ENCODE assay signal across 13 mouse cellular contexts in the genomic region with DNA sequence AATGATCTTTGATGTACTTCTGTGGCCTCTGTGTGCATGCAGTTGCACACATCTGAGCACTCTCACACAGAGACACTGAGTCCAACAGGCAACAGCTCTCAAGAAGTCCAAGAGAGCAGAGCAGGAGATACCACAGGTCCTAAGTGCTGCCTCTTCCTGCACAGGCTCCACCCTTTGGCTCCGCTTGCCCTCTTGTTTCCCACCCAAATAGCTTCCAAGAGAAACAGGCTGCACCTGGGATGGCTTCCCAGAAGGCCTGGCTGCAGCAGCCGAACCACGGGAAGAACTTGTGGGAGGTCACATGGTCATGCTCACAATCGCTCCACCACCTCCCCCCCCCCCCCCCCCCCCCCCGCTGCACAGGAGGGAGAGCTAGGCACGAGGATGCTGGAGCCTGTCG. TPM values are rescaled to one million over a fixed set of nuclear protein-coding genes. Genes with fewer than 3 reads are reported as not detected.
A peak's percentile ranks its signal among the peaks of the same experiment; 100 is the strongest.
DNase-seq lines count a peak whose midpoint lies in the region; ATAC-seq and TF ChIP-seq lines count a peak whose summit lies in the region.
"Had no signal": no experiment of that assay in that cellular context is flagged by ENCODE, and none has a peak within 500 bp of the region (broad histone marks: within the 10 kb centered on the region; RNA-seq: fewer than 3 reads in every experiment).

No protein-coding gene starts in this region.

- no peak overlapping the region for H3K27ac ChIP-seq in ES-Bruce4 (ENCODE audit: insufficient read depth, low read length)
- no peak overlapping the region for H3K27ac ChIP-seq in hindbrain, embryonic 14.5 days
- H3K27ac ChIP-seq in cerebellum, adult 2 months (ENCODE audit: insufficient read depth, low read length) = no peak overlapping the region
- H3K27ac ChIP-seq: embryonic facial prominence, embryonic 10.5 days; hindbrain, embryonic 10.5 days; limb, embryonic 12.5 days had no signal

- H3K4me1 ChIP-seq in ES-Bruce4 (ENCODE audit: control insufficient read depth, insufficient read depth, low read length) = peaks cover 2% of the 10 kb centered on the region
- no peaks in the 10 kb centered on the region for H3K4me1 ChIP-seq in hindbrain, embryonic 14.5 days (replicated peaks; ENCODE audit: control insufficient read depth, insufficient read depth, low read length)
- peaks cover 2% of the 10 kb centered on the region; the same call in 1 of the 2 replicates for H3K4me1 ChIP-seq in cerebellum, adult 2 months (ENCODE audit: control insufficient read depth, insufficient read depth, low read length)
- H3K4me1 ChIP-seq: hindbrain, embryonic 10.5 days had no signal

- no peaks in the 10 kb centered on the region for H3K36me3 ChIP-seq in ES-Bruce4 (ENCODE audit: control insufficient read depth, insufficient read depth, low read length, poor library complexity, severe bottlenecking)
- H3K36me3 ChIP-seq in hindbrain, embryonic 14.5 days (replicated peaks; ENCODE audit: control insufficient read depth, insufficient read depth) = no peaks in the 10 kb centered on the region
- H3K36me3 ChIP-seq: embryonic facial prominence, embryonic 10.5 days; hindbrain, embryonic 10.5 days; limb, embryonic 12.5 days had no signal

- DNase-seq in adrenal gland, adult 2 months = peak; percentile 57
- no peak for DNase-seq in adrenal gland, postnatal 4 days (ENCODE audit: low spot score in 2 of 2)
- peak; percentile 87 to 90 for DNase-seq in heart, adult 9 months (ENCODE audit: low spot score in 2 of 2)
- DNase-seq in kidney, postnatal 25 days = peak; percentile 68 to 89
- no peak for DNase-seq in hindbrain, embryonic 14.5 days (ENCODE audit: low spot score)
- DNase-seq in layer of hippocampus, adult 18-20 months (ENCODE audit: low spot score in 2 of 2) = no peak
- no peak for DNase-seq in cerebellum, adult 2 months
- DNase-seq: thymus, postnatal 14 days had no signal

- ATAC-seq in hindbrain, embryonic 14.5 days (ENCODE audit: low FRiP score) = no peak
- ATAC-seq: forebrain, embryonic 16.5 days had no signal

- no peak for TF ChIP-seq EP300 in ES-Bruce4 (IDR thresholded peaks at IDR 0.05; ENCODE audit: insufficient read depth, low read depth, low read length)

- no peak for TF ChIP-seq CTCF in ES-Bruce4 (IDR thresholded peaks at IDR 0.05; ENCODE audit: low read depth, low read length)
- no peak for TF ChIP-seq CTCF in cerebellum, adult 2 months (IDR thresholded peaks at IDR 0.05; ENCODE audit: borderline replicate concordance, insufficient read depth, low read depth, low read length)

- no peak overlapping the region for H3K9ac ChIP-seq in ES-Bruce4 (ENCODE audit: low read depth, poor library complexity, severe bottlenecking)
- H3K9ac ChIP-seq in hindbrain, embryonic 14.5 days = no peak overlapping the region
- H3K9ac ChIP-seq: limb, embryonic 12.5 days had no signal

- no peaks in the 10 kb centered on the region for H3K9me3 ChIP-seq in ES-Bruce4 (replicated peaks; ENCODE audit: control insufficient read depth, insufficient read depth, low read length, poor library complexity, severe bottlenecking)
- no peaks in the 10 kb centered on the region for H3K9me3 ChIP-seq in hindbrain, embryonic 14.5 days (ENCODE audit: control insufficient read depth, low read length)
- H3K9me3 ChIP-seq: embryonic facial prominence, embryonic 10.5 days; hindbrain, embryonic 10.5 days; limb, embryonic 12.5 days had no signal

- peak; percentile 29 for TF ChIP-seq POLR2A in ES-Bruce4 (IDR thresholded peaks at IDR 0.05; ENCODE audit: insufficient read depth, low read length)
- TF ChIP-seq POLR2A in cerebellum, adult 2 months (IDR thresholded peaks at IDR 0.05; ENCODE audit: borderline replicate concordance, insufficient read depth, low read length) = no peak

- H3K4me3 ChIP-seq in ES-Bruce4 (ENCODE audit: low read depth, low read length) = no peak overlapping the region
- no peak overlapping the region for H3K4me3 ChIP-seq in hindbrain, embryonic 14.5 days (replicated peaks; ENCODE audit: low read length)
- no peak overlapping the region for H3K4me3 ChIP-seq in cerebellum, adult 2 months (replicated peaks; ENCODE audit: insufficient read depth, low read depth, low read length)
- H3K4me3 ChIP-seq: embryonic facial prominence, embryonic 10.5 days; hindbrain, embryonic 10.5 days; limb, embryonic 12.5 days had no signal

- H3K27me3 ChIP-seq in ES-Bruce4 (ENCODE audit: control insufficient read depth, insufficient read depth, low read length, poor library complexity, severe bottlenecking) = no peaks in the 10 kb centered on the region
- no peaks in the 10 kb centered on the region for H3K27me3 ChIP-seq in hindbrain, embryonic 14.5 days (ENCODE audit: control insufficient read depth, insufficient read depth, low read length)
- H3K27me3 ChIP-seq in cerebellum, adult 2 months (ENCODE audit: control insufficient read depth, insufficient read depth, low read length) = no peaks in the 10 kb centered on the region

- 56% methylated on average over 6 of the region's 7 CpGs for WGBS in hindbrain, embryonic 14.5 days
- 25% methylated on average over 7 of the region's 7 CpGs for WGBS in cerebellum, adult 2 months

- H3K4me2 ChIP-seq in hindbrain, embryonic 14.5 days (replicated peaks) = no peak overlapping the region
- H3K4me2 ChIP-seq: limb, embryonic 12.5 days had no signal

RNA-seq across cellular contexts. Expression of a gene that starts 25.5 kb away (rescaled TPM):
- total RNA-seq in adrenal gland, adult 2 months (2021) = 10 to 100 TPM; 66.3 to 67.8 TPM
- polyA plus RNA-seq in adrenal gland, adult 2 months (2012; rRNA removed) = 62.1 and 75.1 TPM in 2 replicates
- total RNA-seq in adrenal gland, postnatal 4 days (2021) = 10 to 100 TPM; 75.7 to 81.1 TPM
- 26.0 and 30.1 TPM in 2 replicates for polyA plus RNA-seq in ES-Bruce4 (2011; ENCODE audit: insufficient read depth, insufficient read length, low read depth, missing spikeins)
- polyA plus RNA-seq in hindbrain, embryonic 14.5 days (2014; fragmentation: Nextera tagmentation; extraction: Ambion mirVana) = 212 and 221 TPM in 2 replicates
- total RNA-seq in layer of hippocampus, adult 18-20 months (2021) = 10 to 100 TPM; 84.2 to 87.4 TPM
- polyA plus RNA-seq in cerebellum, adult 2 months (2012; rRNA removed) = 109 and 112 TPM in 2 replicates

RNA-seq across cellular contexts. Expression of a gene that starts 39.7 kb away (rescaled TPM):
- total RNA-seq in adrenal gland, adult 2 months (2021) = 10 to 100 TPM in 1 of 2 experiments, 1 to 10 TPM in 1; 6.4 to 17.1 TPM
- 0.10 and 0.33 TPM in 2 replicates for polyA plus RNA-seq in adrenal gland, adult 2 months (2012; rRNA removed)
- 10 to 100 TPM; 30.9 to 31.2 TPM for total RNA-seq in adrenal gland, postnatal 4 days (2021)
- polyA plus RNA-seq in ES-Bruce4 (2011; ENCODE audit: insufficient read depth, insufficient read length, low read depth, missing spikeins) = 2.3 and 4.5 TPM in 2 replicates
- polyA plus RNA-seq in hindbrain, embryonic 14.5 days (2014; fragmentation: Nextera tagmentation; extraction: Ambion mirVana) = 13.1 and 14.3 TPM in 2 replicates
- 1 to 10 TPM; 4.8 to 6.0 TPM for total RNA-seq in layer of hippocampus, adult 18-20 months (2021)
- 3.9 TPM in 2 replicates for polyA plus RNA-seq in cerebellum, adult 2 months (2012; rRNA removed)

RNA-seq across cellular contexts. Expression of a gene that starts 45.8 kb away (rescaled TPM):
- 10 to 100 TPM; 58.6 to 63.8 TPM for total RNA-seq in adrenal gland, adult 2 months (2021)
- 21.0 and 23.3 TPM in 2 replicates for polyA plus RNA-seq in adrenal gland, adult 2 months (2012; rRNA removed)
- total RNA-seq in adrenal gland, postnatal 4 days (2021) = 10 to 100 TPM; 67.3 to 72.7 TPM
- 45.1 and 50.4 TPM in 2 replicates for polyA plus RNA-seq in ES-Bruce4 (2011; ENCODE audit: insufficient read depth, insufficient read length, low read depth, missing spikeins)
- 62.7 and 70.1 TPM in 2 replicates for polyA plus RNA-seq in hindbrain, embryonic 14.5 days (2014; fragmentation: Nextera tagmentation; extraction: Ambion mirVana)
- 10 to 100 TPM; 64.2 to 70.1 TPM for total RNA-seq in layer of hippocampus, adult 18-20 months (2021)
- 71.2 and 78.5 TPM in 2 replicates for polyA plus RNA-seq in cerebellum, adult 2 months (2012; rRNA removed)

RNA-seq across cellular contexts. Expression of a gene that starts 51.9 kb away (rescaled TPM):
- total RNA-seq in adrenal gland, adult 2 months (2021) = not detected
- not detected in 2 replicates for polyA plus RNA-seq in adrenal gland, adult 2 months (2012; rRNA removed)
- total RNA-seq in adrenal gland, postnatal 4 days (2021) = not detected
- not detected in 2 replicates for polyA plus RNA-seq in ES-Bruce4 (2011; ENCODE audit: insufficient read depth, insufficient read length, low read depth, missing spikeins)
- polyA plus RNA-seq in hindbrain, embryonic 14.5 days (2014; fragmentation: Nextera tagmentation; extraction: Ambion mirVana) = not detected in 2 replicates
- not detected for total RNA-seq in layer of hippocampus, adult 18-20 months (2021)
- polyA plus RNA-seq in cerebellum, adult 2 months (2012; rRNA removed) = not detected in 2 replicates
- polyA plus RNA-seq: embryonic facial prominence, embryonic 10.5 days; forebrain, embryonic 16.5 days; hindbrain, embryonic 10.5 days; limb, embryonic 12.5 days had no signal

RNA-seq across cellular contexts. Expression of a gene that starts 52.7 kb away (rescaled TPM):
- total RNA-seq in adrenal gland, adult 2 months (2021) = not detected
- polyA plus RNA-seq in adrenal gland, adult 2 months (2012; rRNA removed) = 0.07 TPM in 1 of 2 replicates, not detected in the other
- total RNA-seq in adrenal gland, postnatal 4 days (2021) = not detected
- not detected in 2 replicates for polyA plus RNA-seq in ES-Bruce4 (2011; ENCODE audit: insufficient read depth, insufficient read length, low read depth, missing spikeins)
- polyA plus RNA-seq in hindbrain, embryonic 14.5 days (2014; fragmentation: Nextera tagmentation; extraction: Ambion mirVana) = not detected in 2 replicates
- total RNA-seq in layer of hippocampus, adult 18-20 months (2021) = under 1 TPM in 1 of 2 experiments, not detected in 1; 0.47 TPM
- polyA plus RNA-seq in cerebellum, adult 2 months (2012; rRNA removed) = not detected in 2 replicates
- polyA plus RNA-seq: embryonic facial prominence, embryonic 10.5 days; forebrain, embryonic 16.5 days; hindbrain, embryonic 10.5 days; limb, embryonic 12.5 days had no signal

Comparison
In these comparisons a context has a peak if more than half of its experiments do, and no peak if none do; other contexts are left out.
1. DNase-seq: peak in adrenal gland, adult 2 months (single experiment), heart, adult 9 months (2 of 2) and kidney, postnatal 25 days (2 of 2); none in adrenal gland, postnatal 4 days (0 of 2), hindbrain, embryonic 14.5 days (single experiment), layer of hippocampus, adult 18-20 months (0 of 2) and cerebellum, adult 2 months (0 of 2).